Mouse (Mus musculus): Measurements from ENCODE around the gene 1700021F07Rik.

Gene 1700021F07Rik

GRCm38 (mm10) chr2:173563336-173563735 is 41.0 kb downstream of the 1700021F07Rik start:
- DNase-seq (ENCODE audit: low spot score) = peak; percentile 17

GRCm38 (mm10) chr2:173564179-173564578 is 41.8 kb downstream of the 1700021F07Rik start:
- DNase-seq (ENCODE audit: low spot score) = peak; percentile 19
